Mouse (Mus musculus): ENCODE results near the gene Cisd1. TPM values are rescaled to one million over a fixed set of nuclear protein-coding genes. Genes with fewer than 3 reads are reported as not detected.
A peak's percentile ranks its signal among the peaks of the same experiment; 100 is the strongest.

Gene Cisd1
- total and polyA plus RNA-seq, 2 experiments from 2014 or later: 170 to 403 TPM

GRCm38 (mm10) chr10:71284131-71284510, 60.6 kb downstream of the Cisd1 start:
- 18% methylated on average over 8 of the region's 8 CpGs for WGBS
- Histone ChIP-seq H3K9me3 (replicated peaks; ENCODE audit: control insufficient read depth, low read length) (no peaks in the 10 kb centered on the region), H3K36me3 (replicated peaks; ENCODE audit: control insufficient read depth, insufficient read depth, low read length) (0 out of 2 replicates have a peak, but pooled peaks cover 5% of the 10 kb centered on the region), H3K4me3 (ENCODE audit: low read depth, low read length) (peak overlapping the region; percentile 94), H3K9ac (replicated peaks; ENCODE audit: low read depth, low read length) (peak overlapping the region; percentile 82), H3K4me1 (ENCODE audit: control insufficient read depth, insufficient read depth) (peaks cover 16% of the 10 kb centered on the region), H3K27ac (ENCODE audit: low read depth) (peak overlapping the region; percentile 80), H3K4me2 (ENCODE audit: low read depth, low read length) (peak overlapping the region; percentile 93), H3K27me3 (ENCODE audit: control insufficient read depth, insufficient read depth, low read length) (no peaks in the 10 kb centered on the region)
- no peak for DNase-seq (ENCODE audit: low spot score)
- TF ChIP-seq EP300 (IDR thresholded peaks at IDR 0.05; ENCODE audit: low read depth) (no peak), CTCF (IDR thresholded peaks at IDR 0.05; ENCODE audit: low read depth) (no peak)
- no peak for ATAC-seq (ENCODE audit: insufficient read depth, low read depth)

Other genes starting within 250 kb of the Cisd1 start
- 12.3 and 13.3 TPM in 2 replicates for gene Bicc1, start 185.3 kb downstream of the Cisd1 start, total RNA-seq (2014; rRNA removed; ENCODE audit: low replicate concordance)
- gene Bicc1, start 185.3 kb downstream of the Cisd1 start, polyA plus RNA-seq (2015; fragmentation: Nextera tagmentation; extraction: Ambion mirVana): 11.3 and 12.3 TPM in 2 replicates
- gene Tfam, start 106.7 kb downstream of the Cisd1 start, total RNA-seq (2014; rRNA removed; ENCODE audit: low replicate concordance): 11.9 and 13.1 TPM in 2 replicates
- gene Tfam, start 106.7 kb downstream of the Cisd1 start, polyA plus RNA-seq (2015; fragmentation: Nextera tagmentation; extraction: Ambion mirVana): 41.9 and 49.7 TPM in 2 replicates
- 19.6 and 46.8 TPM in 2 replicates for gene Ube2d1, start 59.7 kb downstream of the Cisd1 start, total RNA-seq (2014; rRNA removed; ENCODE audit: low replicate concordance)
- 45.3 and 48.5 TPM in 2 replicates for gene Ube2d1, start 59.7 kb downstream of the Cisd1 start, polyA plus RNA-seq (2015; fragmentation: Nextera tagmentation; extraction: Ambion mirVana)
- 6.8 and 8.0 TPM in 2 replicates for gene Ipmk, start 2.8 kb upstream of the Cisd1 start, total RNA-seq (2014; rRNA removed; ENCODE audit: low replicate concordance)
- gene Ipmk, start 2.8 kb upstream of the Cisd1 start, polyA plus RNA-seq (2015; fragmentation: Nextera tagmentation; extraction: Ambion mirVana): 4.9 TPM in 2 replicates